Mouse (Mus musculus) spleen, embryonic (tissue): ENCODE measurements around the gene Inf2.

Experiments used
- CTCF ChIA-PET: fragments of 350-600 bp; sonication (Branson Sonifier 250); formaldehyde crosslinking; loops from one replicate; lab custom pipeline; 2022; lab: Charles Lee

The Inf2 gene

GRCm38 (mm10) chr12:112648081-112648480 is 59.5 kb downstream of the Inf2 start:
- CTCF ChIA-PET = no interaction called here

- CTCF ChIA-PET = interaction anchor here (1.2 kb wide), 1 partner anchor 54 kb away, joined by 4 read pairs; no protein-coding TSS in a partner anchor
These were observed 63.3 kb downstream of the Inf2 start for GRCm38 (mm10) chr12:112651778-112652439.

GRCm38 (mm10) chr12:112653157-112653824 is 64.7 kb downstream of the Inf2 start:
- CTCF ChIA-PET = interaction anchor here (0.8 kb wide), 1 partner anchor 54 kb away, joined by 3 read pairs; no protein-coding TSS in a partner anchor

- CTCF ChIA-PET = interaction anchor here (0.8 kb wide), 1 partner anchor 53 kb away, joined by 3 read pairs; no protein-coding TSS in a partner anchor
These were observed 65.5 kb downstream of the Inf2 start for GRCm38 (mm10) chr12:112654076-112654475.

GRCm38 (mm10) chr12:112658619-112659018 is 70.0 kb downstream of the Inf2 start:
- CTCF ChIA-PET = no interaction called here

GRCm38 (mm10) chr12:112659109-112659508 is 70.5 kb downstream of the Inf2 start:
- CTCF ChIA-PET = no interaction called here

GRCm38 (mm10) chr12:112660576-112661326 is 72.2 kb downstream of the Inf2 start:
- CTCF ChIA-PET = no interaction called here

- CTCF ChIA-PET = no interaction called here
These were observed 72.7 kb downstream of the Inf2 start for GRCm38 (mm10) chr12:112661327-112661605.

- CTCF ChIA-PET = no interaction called here
These were observed 73.3 kb downstream of the Inf2 start for GRCm38 (mm10) chr12:112661851-112662250.

GRCm38 (mm10) chr12:112663303-112663702 is 74.7 kb downstream of the Inf2 start:
- CTCF ChIA-PET = no interaction called here

- CTCF ChIA-PET = no interaction called here
These were observed 75.1 kb downstream of the Inf2 start for GRCm38 (mm10) chr12:112663716-112664115.

- CTCF ChIA-PET = no interaction called here
These were observed 75.5 kb downstream of the Inf2 start for GRCm38 (mm10) chr12:112664124-112664523.

- CTCF ChIA-PET = no interaction called here
These were observed 76.1 kb downstream of the Inf2 start for GRCm38 (mm10) chr12:112664656-112665055.
